Mouse (Mus musculus): ENCODE data around the gene Tmem143. TPM values are rescaled to one million over a fixed set of nuclear protein-coding genes. Genes with fewer than 3 reads are reported as not detected.
"Not testable (repeated sequence)": the region's sequence is repeated elsewhere in the genome, so short reads cannot be mapped to it uniquely, and the experiment has no call there.

Gene Tmem143
- polyA plus RNA-seq, 1 experiment from 2014 or later = 8.7 TPM

- Histone ChIP-seq H3K36me3 (ENCODE audit: control insufficient read depth, insufficient read depth, low read length) (peaks cover 44% of the 10 kb centered on the region), H3K9ac (ENCODE audit: low read length) (peak overlapping the region; percentile 98), H3K4me1 (ENCODE audit: control insufficient read depth in 2 of 2, insufficient read depth in 2 of 2, low read length in 2 of 2) (peaks cover 20 to 42% of the 10 kb centered on the region in 2 experiments), H3K4me3 (ENCODE audit: control insufficient read depth in 1 of 2, insufficient read depth in 1 of 2, low read depth in 1 of 2, low read length in 2 of 2) (peak overlapping the region; percentile 84 to 94), H3K27me3 (ENCODE audit: control insufficient read depth, insufficient read depth, low read length) (peaks cover 28% of the 10 kb centered on the region), H3K27ac (replicated peaks in 1 of 2; ENCODE audit: control insufficient read depth in 1 of 2, insufficient read depth in 1 of 2, low read depth in 2 of 2, low read length in 2 of 2) (peak overlapping the region; percentile 93 to 94), H3K4me2 (ENCODE audit: low read length) (peak overlapping the region; percentile 93), H3K9me3 (ENCODE audit: control insufficient read depth, low read length) (no peaks in the 10 kb centered on the region)
- 3% methylated on average over 26 of the region's 28 CpGs for WGBS
- ATAC-seq (ENCODE audit: insufficient number of reproducible peaks, insufficient read depth, low FRiP score, low read depth) = peak; percentile 23; the same call in 1 of the 2 replicates
Measured at GRCm38 (mm10) chr7:45873061-45873947, 23.4 kb upstream of the Tmem143 start.

GRCm38 (mm10) chr7:45876895-45877294, 19.8 kb upstream of the Tmem143 start:
- peaks cover 7 to 16% of the 10 kb centered on the region in 2 experiments for H3K4me1 ChIP-seq (ENCODE audit: control insufficient read depth in 2 of 2, insufficient read depth in 2 of 2, low read length in 2 of 2)
- ATAC-seq (ENCODE audit: insufficient number of reproducible peaks, insufficient read depth, low FRiP score, low read depth) = no peak
- 94% methylated on average over 7 of the region's 7 CpGs for WGBS
- no peak overlapping the region for H3K27ac ChIP-seq (replicated peaks in 1 of 2; ENCODE audit: control insufficient read depth in 1 of 2, insufficient read depth in 1 of 2, low read depth in 2 of 2, low read length in 2 of 2)
- H3K4me2 ChIP-seq (ENCODE audit: low read length) = no peak overlapping the region
- 0 out of 2 replicates have a peak, but pooled peaks cover 2% of the 10 kb centered on the region for H3K9me3 ChIP-seq (ENCODE audit: control insufficient read depth, low read length)
- H3K36me3 ChIP-seq (ENCODE audit: control insufficient read depth, insufficient read depth, low read length) = peaks cover 80% of the 10 kb centered on the region
- H3K9ac ChIP-seq (ENCODE audit: low read length) = no peak overlapping the region
- no peak overlapping the region for H3K4me3 ChIP-seq (ENCODE audit: control insufficient read depth in 1 of 2, insufficient read depth in 1 of 2, low read depth in 1 of 2, low read length in 2 of 2)
- no peaks in the 10 kb centered on the region; the same call in 1 of the 2 replicates for H3K27me3 ChIP-seq (ENCODE audit: control insufficient read depth, insufficient read depth, low read length)

GRCm38 (mm10) chr7:45878278-45878677, 18.5 kb upstream of the Tmem143 start, which contains the start of gene Grin2d:
Gene Grin2d, minus strand, starts transcription at chr7:45878378.
- not testable (repeated sequence) for H3K4me2 ChIP-seq (ENCODE audit: low read length); H3K9me3 ChIP-seq (ENCODE audit: control insufficient read depth, low read length); H3K4me3 ChIP-seq (ENCODE audit: control insufficient read depth in 1 of 2, insufficient read depth in 1 of 2, low read depth in 1 of 2, low read length in 2 of 2); H3K27ac ChIP-seq (replicated peaks in 1 of 2; ENCODE audit: control insufficient read depth in 1 of 2, insufficient read depth in 1 of 2, low read depth in 2 of 2, low read length in 2 of 2); ATAC-seq (ENCODE audit: insufficient number of reproducible peaks, insufficient read depth, low FRiP score, low read depth); H3K9ac ChIP-seq (ENCODE audit: low read length); H3K27me3 ChIP-seq (ENCODE audit: control insufficient read depth, insufficient read depth, low read length)
- peaks cover 93% of the 10 kb centered on the region for H3K36me3 ChIP-seq (ENCODE audit: control insufficient read depth, insufficient read depth, low read length)
- H3K4me1 ChIP-seq (ENCODE audit: control insufficient read depth in 2 of 2, insufficient read depth in 2 of 2, low read length in 2 of 2) = peaks cover 7 to 16% of the 10 kb centered on the region in 2 experiments
- 90% methylated on average over 1 of the region's 1 CpGs for WGBS

GRCm38 (mm10) chr7:45880531-45880930, 16.2 kb upstream of the Tmem143 start:
- Histone ChIP-seq H3K27me3 (ENCODE audit: control insufficient read depth, insufficient read depth, low read length) (no peaks in the 10 kb centered on the region), H3K9me3 (ENCODE audit: control insufficient read depth, low read length) (0 out of 2 replicates have a peak, but pooled peaks cover 2% of the 10 kb centered on the region), H3K9ac (ENCODE audit: low read length) (no peak overlapping the region), H3K4me2 (ENCODE audit: low read length) (no peak overlapping the region), H3K27ac (replicated peaks in 1 of 2; ENCODE audit: control insufficient read depth in 1 of 2, insufficient read depth in 1 of 2, low read depth in 2 of 2, low read length in 2 of 2) (no peak overlapping the region), H3K36me3 (ENCODE audit: control insufficient read depth, insufficient read depth, low read length) (peaks cover 99% of the 10 kb centered on the region), H3K4me3 (ENCODE audit: control insufficient read depth in 1 of 2, insufficient read depth in 1 of 2, low read depth in 1 of 2, low read length in 2 of 2) (no peak overlapping the region), H3K4me1 (ENCODE audit: control insufficient read depth in 2 of 2, insufficient read depth in 2 of 2, low read length in 2 of 2) (no peaks in the 10 kb centered on the region)
- 97% methylated on average over 4 of the region's 4 CpGs for WGBS
- no peak for ATAC-seq (ENCODE audit: insufficient number of reproducible peaks, insufficient read depth, low FRiP score, low read depth)

GRCm38 (mm10) chr7:45881011-45881410, 15.7 kb upstream of the Tmem143 start:
- Histone ChIP-seq H3K27ac (replicated peaks in 1 of 2; ENCODE audit: control insufficient read depth in 1 of 2, insufficient read depth in 1 of 2, low read depth in 2 of 2, low read length in 2 of 2) (no peak overlapping the region), H3K4me3 (ENCODE audit: control insufficient read depth in 1 of 2, insufficient read depth in 1 of 2, low read depth in 1 of 2, low read length in 2 of 2) (no peak overlapping the region), H3K4me2 (ENCODE audit: low read length) (no peak overlapping the region), H3K36me3 (ENCODE audit: control insufficient read depth, insufficient read depth, low read length) (peaks cover 99% of the 10 kb centered on the region), H3K9ac (ENCODE audit: low read length) (no peak overlapping the region), H3K27me3 (ENCODE audit: control insufficient read depth, insufficient read depth, low read length) (no peaks in the 10 kb centered on the region), H3K4me1 (ENCODE audit: control insufficient read depth in 2 of 2, insufficient read depth in 2 of 2, low read length in 2 of 2) (no peaks in the 10 kb centered on the region), H3K9me3 (ENCODE audit: control insufficient read depth, low read length) (0 out of 2 replicates have a peak, but pooled peaks cover 2% of the 10 kb centered on the region)
- no peak for ATAC-seq (ENCODE audit: insufficient number of reproducible peaks, insufficient read depth, low FRiP score, low read depth)
- WGBS = 85% methylated on average over 2 of the region's 2 CpGs

GRCm38 (mm10) chr7:45887246-45887645, 9.5 kb upstream of the Tmem143 start:
- no peak for ATAC-seq (ENCODE audit: insufficient number of reproducible peaks, insufficient read depth, low FRiP score, low read depth)
- Histone ChIP-seq H3K4me2 (ENCODE audit: low read length) (no peak overlapping the region), H3K27me3 (ENCODE audit: control insufficient read depth, insufficient read depth, low read length) (no peaks in the 10 kb centered on the region), H3K9me3 (ENCODE audit: control insufficient read depth, low read length) (no peaks in the 10 kb centered on the region), H3K36me3 (ENCODE audit: control insufficient read depth, insufficient read depth, low read length) (peaks cover 40% of the 10 kb centered on the region), H3K9ac (ENCODE audit: low read length) (no peak overlapping the region), H3K4me3 (ENCODE audit: control insufficient read depth in 1 of 2, insufficient read depth in 1 of 2, low read depth in 1 of 2, low read length in 2 of 2) (no peak overlapping the region), H3K4me1 (ENCODE audit: control insufficient read depth in 2 of 2, insufficient read depth in 2 of 2, low read length in 2 of 2) (no peaks in the 10 kb centered on the region), H3K27ac (replicated peaks in 1 of 2; ENCODE audit: control insufficient read depth in 1 of 2, insufficient read depth in 1 of 2, low read depth in 2 of 2, low read length in 2 of 2) (no peak overlapping the region)
- 38% methylated on average over 3 of the region's 3 CpGs for WGBS

GRCm38 (mm10) chr7:45892651-45893050, 4.1 kb upstream of the Tmem143 start:
- H3K4me3 ChIP-seq (ENCODE audit: control insufficient read depth in 1 of 2, insufficient read depth in 1 of 2, low read depth in 1 of 2, low read length in 2 of 2) = no peak overlapping the region
- H3K36me3 ChIP-seq (ENCODE audit: control insufficient read depth, insufficient read depth, low read length) = no peaks in the 10 kb centered on the region
- ATAC-seq (ENCODE audit: insufficient number of reproducible peaks, insufficient read depth, low FRiP score, low read depth) = no peak
- no peak overlapping the region for H3K27ac ChIP-seq (replicated peaks in 1 of 2; ENCODE audit: control insufficient read depth in 1 of 2, insufficient read depth in 1 of 2, low read depth in 2 of 2, low read length in 2 of 2)
- H3K27me3 ChIP-seq (ENCODE audit: control insufficient read depth, insufficient read depth, low read length) = no peaks in the 10 kb centered on the region
- H3K4me2 ChIP-seq (ENCODE audit: low read length) = no peak overlapping the region
- no peaks in the 10 kb centered on the region for H3K9me3 ChIP-seq (ENCODE audit: control insufficient read depth, low read length)
- peaks cover 1 to 3% of the 10 kb centered on the region in 2 experiments; a peak in 3 of 4 replicates for H3K4me1 ChIP-seq (ENCODE audit: control insufficient read depth in 2 of 2, insufficient read depth in 2 of 2, low read length in 2 of 2)
- 68% methylated on average over 2 of the region's 2 CpGs for whole genome bisulfite sequencing
- no peak overlapping the region for H3K9ac ChIP-seq (ENCODE audit: low read length)

Data from heart, embryonic 14.5 days (tissue).